Mouse (Mus musculus): ENCODE data around the gene R3hdm1.
"Not testable (repeated sequence)": the region's sequence is repeated elsewhere in the genome, so short reads cannot be mapped to it uniquely, and the experiment has no call there.

The R3hdm1 gene

DNA sequence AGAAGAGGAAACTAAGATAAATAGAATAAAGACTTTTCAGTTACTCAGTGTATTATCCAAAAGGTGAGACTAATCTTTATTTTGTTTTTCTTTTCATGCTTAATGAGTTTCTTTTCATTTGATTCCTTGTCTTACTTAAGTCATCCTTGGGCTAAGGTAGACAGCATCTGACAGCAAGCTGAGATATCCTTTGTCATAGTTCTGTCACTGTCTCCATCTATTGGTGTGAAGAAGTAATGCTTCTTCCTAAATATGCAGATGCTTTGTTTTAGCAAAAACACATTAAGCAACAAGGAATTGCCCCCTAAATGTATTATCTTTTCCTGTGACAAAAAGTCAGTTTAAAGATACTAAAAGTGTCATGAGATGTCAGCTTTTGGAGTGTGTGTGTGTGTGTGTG, 37.9 kb downstream of the R3hdm1 start:
- DNase-seq: no peak

DNA sequence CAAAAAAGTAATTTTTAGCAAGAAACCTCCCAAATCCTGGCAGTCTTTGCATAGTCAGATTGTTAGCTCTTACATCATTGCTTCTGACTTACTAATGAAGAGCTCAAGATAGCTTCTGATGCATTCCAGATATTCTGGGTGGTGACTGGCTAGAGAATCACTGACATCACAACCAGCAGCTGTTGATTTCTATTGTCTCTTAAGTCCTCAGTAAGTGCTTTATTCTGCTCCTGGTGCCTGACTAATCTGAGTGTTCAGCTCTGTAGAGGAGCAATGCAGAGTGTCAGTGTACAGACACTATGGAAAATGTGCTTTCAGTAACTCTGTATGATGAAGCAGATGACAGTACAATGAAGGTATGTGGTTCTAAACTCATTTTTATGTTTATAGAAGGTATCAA, 38.6 kb downstream of the R3hdm1 start:
- DNase-seq: no peak

DNA sequence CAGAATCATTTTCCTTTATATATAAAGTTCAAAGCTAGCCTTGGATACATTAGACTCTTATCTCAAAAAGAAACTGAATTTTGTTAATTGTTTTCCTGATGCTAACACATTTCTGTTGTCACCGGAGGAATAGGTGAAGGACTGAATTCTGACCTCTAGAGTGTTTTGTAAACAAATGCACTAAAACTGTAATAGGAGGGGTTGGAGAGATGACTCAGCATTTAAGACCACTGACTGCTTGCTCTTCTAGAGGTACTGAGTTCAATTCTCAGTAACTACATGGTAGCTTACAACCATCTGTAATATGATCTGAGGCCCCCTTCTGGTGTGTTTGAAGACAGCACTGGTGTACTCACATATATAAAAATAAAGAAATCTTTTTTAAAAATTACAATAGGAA, 63.9 kb downstream of the R3hdm1 start:
- DNase-seq: no peak

DNA sequence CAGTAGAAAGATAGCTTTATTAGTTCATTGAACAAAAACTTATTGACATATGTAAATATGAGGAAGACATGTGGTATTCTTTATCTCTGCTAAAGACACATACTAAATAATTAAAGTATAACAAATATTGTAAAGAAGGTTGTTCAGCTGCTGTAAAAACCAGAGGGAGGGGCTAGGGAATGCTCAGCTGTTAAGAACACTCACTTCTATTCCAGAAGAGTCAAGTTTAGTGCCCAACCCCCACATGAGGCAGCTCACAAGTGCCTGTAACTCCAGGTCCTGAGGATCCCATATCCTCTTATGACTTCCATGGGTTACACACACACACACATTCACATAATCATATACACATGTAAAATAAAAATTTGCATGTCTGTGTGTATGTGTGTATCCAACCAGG, 67.0 kb downstream of the R3hdm1 start:
- DNase-seq: no peak

DNA sequence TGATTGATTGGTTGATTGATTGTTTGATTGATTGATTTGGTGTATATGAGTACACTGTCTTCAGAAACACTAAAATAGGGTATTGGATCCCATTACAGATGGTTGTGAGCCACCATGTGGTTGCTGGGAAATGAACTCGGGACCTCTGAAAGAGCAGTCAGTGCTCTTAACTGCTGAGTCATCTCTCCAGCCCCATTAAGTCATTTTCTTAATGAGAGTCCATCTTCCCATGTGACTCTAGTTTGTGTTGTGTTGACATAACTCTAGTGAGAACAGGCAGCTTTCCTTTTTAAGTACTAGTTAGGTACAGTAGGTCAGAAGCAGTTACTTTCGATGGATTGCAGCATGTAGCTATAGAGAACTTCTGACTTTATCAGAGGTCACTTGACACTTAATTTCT, 88.3 kb downstream of the R3hdm1 start:
- DNase-seq: no peak

DNA sequence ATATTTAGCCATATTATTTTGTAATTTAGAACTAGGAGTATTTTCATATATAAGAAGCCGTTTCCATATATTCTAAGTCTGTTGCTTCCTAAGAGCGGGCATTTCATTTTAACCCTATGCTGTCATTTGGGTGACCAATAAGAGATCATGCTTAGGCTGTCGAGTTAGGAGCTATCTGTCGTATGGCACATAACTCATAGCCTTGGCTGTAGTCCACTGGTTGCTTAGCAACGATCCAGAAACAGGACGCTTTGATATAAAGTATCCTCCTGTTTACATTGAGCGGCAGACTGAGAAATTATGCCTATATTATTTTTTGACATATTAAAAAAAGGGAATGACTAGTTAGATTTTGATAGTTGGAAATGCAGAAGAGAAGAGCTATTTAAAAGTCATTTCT, 89.3 kb downstream of the R3hdm1 start:
- DNase-seq: no peak

DNA sequence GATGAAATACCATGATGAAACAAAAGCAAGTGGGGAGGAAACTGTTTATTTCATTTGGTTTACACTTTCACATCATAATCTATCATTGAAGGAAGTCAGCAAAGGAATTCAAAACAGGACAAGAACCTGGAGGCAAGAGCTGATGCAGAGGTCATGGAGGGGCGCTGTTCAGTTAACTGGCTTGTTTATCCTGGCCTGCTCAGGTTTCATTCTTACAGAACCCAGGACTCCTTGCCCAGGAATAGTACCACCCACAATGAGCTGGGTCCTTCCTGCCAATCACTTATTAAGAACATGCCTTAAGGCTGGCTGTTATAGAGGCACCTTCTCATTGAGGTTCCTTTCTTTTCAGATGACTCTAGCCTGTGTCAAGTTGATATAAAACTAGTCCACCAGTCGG, 90.9 kb downstream of the R3hdm1 start:
- DNase-seq: no peak

DNA sequence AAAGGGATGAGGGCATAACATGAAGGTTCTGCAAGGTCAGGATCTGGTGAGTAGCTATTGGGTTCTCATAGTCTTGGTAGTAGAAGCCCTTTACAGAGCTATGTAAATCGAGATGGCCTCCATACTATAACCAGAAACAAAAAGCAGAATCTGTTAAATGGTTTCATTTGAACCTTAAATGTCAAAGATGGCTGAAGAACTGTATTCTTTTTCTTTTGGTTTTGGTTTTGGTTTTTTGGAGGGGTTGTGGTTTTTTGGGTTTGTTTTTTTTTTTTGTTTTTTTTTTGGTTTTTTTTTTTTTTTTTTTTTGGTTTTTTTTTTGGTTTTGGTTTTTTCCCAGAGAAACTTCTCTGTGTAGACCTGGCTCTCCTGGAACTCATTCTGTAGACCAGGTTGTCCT, 94.3 kb downstream of the R3hdm1 start:
- DNase-seq: no peak

DNA sequence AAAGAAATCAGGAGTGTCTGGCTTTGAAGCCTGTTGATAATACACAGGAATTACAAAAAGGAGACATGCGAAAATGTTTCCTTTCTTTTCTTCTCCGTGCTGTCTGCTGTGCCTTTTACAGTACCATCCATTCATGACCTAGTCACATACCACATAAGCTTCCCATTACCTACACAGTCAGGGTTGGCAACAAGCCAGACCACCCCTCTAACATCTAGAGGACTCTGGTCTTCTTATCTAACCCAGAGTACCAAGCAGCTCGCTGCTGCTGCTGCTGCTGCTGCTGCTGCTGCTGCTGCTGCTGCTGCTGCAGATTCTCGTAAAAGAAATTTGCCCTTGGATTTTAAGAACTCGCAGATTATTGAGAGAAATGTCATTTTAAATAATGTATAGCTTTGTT, 110.2 kb downstream of the R3hdm1 start:
- DNase-seq: no peak

DNA sequence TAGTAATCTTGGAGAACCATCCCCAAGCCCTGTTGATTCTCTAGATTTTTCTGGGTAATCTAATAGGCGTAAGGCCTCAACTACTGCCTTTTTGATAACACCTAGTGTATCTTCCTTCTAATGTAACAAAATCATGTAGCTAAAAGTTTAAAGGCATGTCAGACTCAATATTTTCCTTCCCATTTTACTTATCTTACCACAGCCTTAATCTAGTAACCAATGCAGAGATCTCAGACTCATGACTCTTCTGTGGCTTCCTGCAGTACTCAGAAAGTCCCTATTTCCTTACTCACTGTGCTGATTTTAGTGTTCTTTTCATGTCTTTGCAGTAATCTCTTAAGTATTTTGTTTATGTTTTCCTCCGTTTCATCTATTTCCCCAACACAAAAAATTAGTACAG, 118.8 kb downstream of the R3hdm1 start:
- DNase-seq: no peak

DNA sequence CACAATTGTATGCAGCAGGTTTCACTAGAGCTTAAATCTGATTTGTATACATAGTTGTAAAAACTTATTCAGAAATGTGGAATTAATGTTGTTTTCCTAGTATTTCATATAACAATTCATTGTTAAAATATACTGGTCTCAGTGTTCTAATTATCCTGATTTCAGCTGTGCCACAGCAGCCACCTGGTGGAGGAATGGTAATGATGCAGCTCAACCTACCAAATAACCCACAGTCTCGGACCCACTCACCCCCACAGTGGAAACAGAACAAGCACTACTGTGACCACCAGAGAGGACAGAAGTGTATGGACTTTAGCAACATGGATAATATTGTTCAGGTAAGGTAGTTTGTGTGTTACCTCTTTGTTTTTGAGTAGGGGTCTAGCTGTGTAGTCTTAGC, 120.2 kb downstream of the R3hdm1 start:
- no peak for DNase-seq

DNA sequence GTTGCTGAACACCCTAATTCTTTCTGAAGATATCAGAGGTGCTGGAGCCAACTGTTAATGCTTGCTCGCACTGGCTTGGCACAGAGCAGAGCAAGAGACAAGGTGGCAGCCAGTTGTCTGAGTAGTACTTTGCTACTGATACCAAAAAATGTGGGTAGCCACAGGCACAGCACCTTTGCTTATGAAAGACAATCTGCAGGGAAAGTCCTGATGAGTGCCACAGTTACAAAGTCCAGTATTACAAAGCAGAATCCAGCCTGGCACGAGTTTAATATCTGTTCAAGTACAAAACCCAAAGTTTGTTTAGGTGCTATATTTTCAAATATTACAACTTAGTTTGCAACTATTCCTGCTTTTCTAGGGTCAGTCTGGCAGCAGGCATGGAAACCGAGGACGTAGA, 132.1 kb downstream of the R3hdm1 start:
- no peak for DNase-seq

DNA sequence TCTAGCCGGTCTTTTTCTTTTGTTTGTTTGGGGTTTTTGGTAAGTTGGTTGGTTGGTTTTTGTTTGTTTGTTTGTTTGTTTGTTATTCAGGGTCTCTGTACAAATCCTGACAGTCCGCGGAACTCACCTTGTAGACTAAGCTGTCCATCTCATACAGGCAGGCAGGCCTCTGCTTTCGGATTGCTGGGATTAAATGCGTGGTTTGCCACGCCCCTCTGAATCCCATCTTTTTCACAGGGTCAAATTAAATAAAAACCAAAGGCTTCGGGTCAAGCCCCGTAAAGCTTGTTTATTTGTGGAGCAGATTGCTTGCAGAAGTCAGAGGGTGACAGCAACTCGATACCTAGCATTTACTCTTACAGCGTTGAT, 140.5 kb downstream of the R3hdm1 start, which contains the start of gene Ubxn4:
Gene Ubxn4, plus strand, starts transcription at position 338 of the 369 bp plus-strand sequence.
- no peak for DNase-seq

DNA sequence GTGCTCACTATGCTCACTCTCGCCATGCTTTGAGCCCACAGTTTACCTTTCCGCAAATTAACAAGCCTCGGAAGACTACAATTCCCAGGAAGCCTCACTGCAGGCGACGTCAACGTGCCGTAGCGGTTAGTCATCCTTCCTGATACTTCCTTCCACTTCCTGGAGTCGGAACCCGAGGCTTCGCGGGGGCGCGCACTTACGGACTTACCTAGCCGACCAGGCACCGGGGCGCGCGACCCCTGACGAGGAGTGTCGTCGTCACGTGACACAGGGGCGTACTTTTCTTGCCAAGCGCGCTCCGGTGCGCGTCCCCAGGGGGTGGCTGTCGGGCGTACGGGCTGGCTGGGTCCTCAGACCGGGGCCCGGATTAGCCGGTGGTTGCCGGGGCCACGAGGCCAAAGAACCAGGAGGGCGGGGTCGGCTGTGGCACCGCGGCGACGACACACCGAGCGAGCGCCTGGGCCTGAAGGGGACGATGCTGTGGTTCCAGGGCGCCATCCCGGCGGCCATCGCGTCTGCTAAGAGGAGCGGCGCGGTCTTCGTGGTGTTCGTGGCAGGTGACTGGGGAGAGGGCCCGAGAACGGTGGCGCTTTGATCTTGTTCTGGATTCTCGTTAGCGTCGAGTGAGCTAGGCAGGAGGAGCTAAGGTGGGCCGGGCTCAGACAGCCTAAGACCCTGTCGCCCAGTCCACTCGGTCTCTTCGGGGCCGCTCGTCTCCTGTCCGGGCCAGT, 141.1 kb downstream of the R3hdm1 start:
- DNase-seq: peak; percentile 91

DNA sequence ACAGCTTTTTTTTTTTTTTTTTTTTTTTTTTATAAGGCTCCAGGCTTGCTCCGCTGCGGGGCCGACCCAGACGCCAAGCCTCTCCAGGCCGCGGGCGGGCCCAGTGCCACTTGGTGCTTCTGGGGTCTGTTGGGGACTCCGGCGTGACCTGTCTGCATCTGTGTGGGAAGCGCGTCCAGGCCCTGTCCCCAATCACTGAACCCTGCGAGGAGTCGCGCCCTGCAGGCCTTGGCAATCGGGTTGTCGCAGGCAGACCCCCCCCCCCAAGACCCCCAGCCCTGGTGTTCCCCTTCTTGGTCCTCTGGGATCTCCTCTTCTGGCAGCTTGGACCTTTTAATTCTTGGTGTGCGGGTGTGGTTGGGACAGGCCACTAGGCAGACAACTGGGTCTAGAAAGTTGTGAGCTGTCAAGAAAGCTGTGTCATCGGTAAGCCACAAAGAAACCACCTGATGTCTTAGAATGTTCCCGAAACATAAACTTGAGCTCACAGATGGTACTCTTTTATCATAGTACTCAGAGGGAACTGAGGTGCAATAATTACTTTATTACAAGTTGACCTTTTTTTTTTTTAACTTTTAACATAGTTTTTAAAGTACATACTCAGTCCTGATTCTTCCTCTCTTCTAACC, 141.7 kb downstream of the R3hdm1 start:
- DNase-seq: peak; percentile 42

DNA sequence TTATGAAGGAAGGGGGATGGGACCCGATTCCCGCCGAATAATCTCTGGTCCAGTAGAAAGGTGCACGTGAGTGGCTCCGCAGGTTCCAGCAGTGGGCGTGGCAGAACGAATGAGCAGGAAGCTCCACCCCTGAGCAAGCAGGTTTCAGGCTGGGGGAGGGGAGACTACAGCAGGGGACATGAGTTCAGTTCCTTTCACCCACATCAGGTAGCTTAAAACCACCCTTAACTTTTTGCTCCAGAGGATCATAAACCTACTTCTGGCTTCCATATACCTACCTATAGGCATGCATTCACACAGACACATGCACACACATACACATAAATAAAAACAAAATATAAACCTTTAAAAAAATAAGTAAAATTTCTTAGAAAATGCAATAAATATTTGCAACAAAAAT, 164.0 kb downstream of the R3hdm1 start:
- not testable (repeated sequence) for DNase-seq

DNA sequence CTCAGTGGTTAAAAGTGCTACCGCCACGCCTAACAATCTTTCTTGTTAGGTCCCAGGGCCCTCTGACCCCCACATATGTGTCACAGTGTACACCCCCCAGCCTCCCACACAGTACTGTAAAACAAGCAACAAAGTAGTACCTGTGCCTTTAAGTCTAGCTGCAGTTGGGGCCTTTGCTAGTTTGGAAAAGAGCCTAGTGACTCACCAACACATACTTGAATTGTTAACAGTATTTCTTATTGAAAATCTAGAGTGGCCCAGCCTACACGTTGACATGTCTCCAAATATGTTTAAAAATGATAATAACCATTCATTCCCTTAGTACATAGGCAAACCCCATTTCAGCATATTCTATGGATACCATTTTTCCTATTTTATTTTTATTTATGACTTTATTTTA, 167.6 kb downstream of the R3hdm1 start:
- no peak for DNase-seq

DNA sequence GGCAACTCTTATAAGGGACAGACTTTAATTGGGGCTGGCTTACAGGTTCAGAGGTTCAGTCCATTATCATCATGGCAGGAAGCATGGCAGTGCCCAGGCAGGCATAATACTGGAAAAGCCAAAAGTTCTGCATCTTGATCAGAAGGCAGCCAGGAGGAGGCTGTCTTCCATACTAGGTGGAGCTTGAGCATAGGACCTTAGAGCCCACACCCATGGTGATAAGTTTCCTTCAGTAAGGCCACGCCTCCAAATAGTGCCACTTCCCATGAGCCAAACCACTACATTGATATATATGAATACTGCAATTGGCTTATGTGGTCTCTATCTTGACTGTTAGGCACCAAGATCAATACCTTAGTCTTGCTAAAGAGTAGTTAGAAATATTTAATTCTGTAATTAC, 172.8 kb downstream of the R3hdm1 start:
- no peak for DNase-seq

DNA sequence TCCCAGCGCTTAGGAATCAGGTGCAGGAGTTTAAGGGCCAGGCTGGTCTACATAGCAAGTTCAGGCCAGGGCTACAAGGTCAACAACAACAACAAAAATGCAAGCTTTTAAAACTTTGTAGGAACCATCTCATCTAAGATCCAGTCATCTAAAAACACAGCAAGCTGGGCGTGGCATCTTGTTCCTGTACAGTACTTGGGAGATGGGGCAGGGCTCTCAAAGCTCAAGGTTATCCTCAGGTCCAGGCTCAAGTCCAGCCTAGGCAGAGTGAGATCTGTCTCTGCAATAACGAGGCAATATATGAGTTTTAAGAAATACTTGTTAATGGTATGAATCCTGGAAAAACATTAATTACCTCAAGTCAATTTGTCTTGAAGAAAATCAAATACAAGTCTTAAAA, 175.5 kb downstream of the R3hdm1 start:
- no peak for DNase-seq

DNA sequence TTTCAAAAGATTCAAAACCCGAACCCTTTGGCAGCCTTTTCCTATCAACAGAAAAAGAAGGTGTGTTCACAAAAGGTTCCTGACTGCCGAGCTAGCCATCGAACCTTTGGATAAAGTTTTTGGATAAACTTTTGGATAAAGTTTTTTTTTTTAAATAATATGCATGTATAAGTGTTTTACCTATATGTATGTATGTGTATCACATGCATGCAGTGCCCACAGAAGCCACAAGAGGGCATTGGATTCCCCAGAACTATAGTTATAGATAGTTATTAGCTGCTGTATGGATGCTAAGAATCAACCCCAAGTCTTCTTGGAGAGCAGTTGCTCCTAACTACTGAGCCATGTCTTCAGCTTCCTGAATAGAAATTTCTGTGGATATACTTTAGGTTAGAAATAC, 178.7 kb downstream of the R3hdm1 start:
- DNase-seq: no peak

DNA sequence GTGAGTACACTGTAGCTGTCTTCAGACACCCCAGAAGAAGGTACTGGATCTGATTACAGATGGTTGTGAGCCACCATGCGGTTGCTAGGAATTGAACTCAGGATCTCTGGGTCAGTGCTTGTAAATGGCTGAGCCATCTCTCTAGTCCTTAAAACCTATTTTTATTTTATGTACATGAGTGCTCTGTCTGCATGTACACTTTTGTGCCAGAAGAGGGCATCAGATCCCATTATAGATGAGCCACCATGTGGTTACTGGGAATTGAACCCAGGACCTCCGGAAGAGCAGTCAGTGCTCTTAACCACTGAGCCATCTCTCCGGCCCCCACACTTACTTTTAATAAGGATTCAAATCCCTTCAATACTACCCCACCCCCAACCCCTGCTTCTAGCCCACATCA, 179.8 kb downstream of the R3hdm1 start:
- no peak for DNase-seq

DNA sequence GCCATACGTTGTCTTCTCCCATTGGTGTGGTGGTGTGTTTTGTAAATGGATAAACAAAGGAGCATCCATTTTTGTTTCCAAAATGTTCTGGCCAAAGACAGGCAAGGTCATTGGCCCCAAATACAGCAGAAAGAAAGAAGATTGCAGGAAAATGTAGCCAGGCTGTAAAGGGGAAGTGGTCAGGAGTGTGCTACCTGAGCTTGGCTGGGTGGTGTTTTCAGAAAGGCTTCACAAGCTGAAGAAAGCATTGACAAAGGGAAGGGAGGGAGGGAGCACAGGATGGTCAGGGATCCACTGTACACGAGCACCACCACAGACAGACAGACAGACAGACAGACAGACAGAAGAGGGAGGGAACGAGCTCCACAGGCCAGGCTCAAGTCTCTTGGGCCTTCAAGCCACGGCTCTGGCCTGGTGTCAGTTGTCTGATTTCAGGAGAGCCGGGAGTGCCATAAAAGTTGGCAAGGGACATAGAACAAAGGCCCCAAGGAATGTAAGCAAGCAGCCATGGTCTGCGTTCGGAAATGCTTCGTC, 181.1 kb downstream of the R3hdm1 start:
- no peak for DNase-seq

DNA sequence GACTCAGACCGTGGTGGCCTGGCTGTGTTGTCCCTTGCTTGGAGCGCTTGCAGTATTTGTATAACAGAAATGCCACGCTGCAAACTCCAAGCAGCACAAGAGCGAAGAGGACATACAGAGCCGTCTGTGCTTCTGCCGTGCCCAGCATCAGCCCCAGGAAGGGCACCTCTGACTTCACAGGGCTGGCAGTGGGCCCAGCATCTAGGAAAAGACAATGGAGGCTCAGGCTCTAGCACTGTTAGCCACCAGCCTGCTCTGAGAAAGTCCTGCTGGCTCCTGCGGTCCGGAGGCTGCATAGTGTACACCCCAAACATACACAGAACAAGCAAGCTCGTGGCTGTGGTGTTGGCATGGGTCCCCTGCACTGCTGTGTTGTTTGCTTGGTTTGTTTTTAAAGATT, 182.0 kb downstream of the R3hdm1 start:
- DNase-seq: no peak

Data from right cerebral cortex, postnatal 4 days (tissue).